Mouse (Mus musculus) megakaryocyte progenitor cell, adult 5-6 weeks (primary cell): ENCODE results near the gene Tmcc3. TPM values are rescaled to one million over a fixed set of nuclear protein-coding genes. Genes with fewer than 3 reads are reported as not detected.

ENCODE experiments used
- ATAC-seq: replicated peaks from 2 replicates; pipeline ENCODE4 v1.8.0; 2016; ENCODE audit warnings: mild to moderate bottlenecking, moderate TSS enrichment, inconsistent platforms; ENCODE audit not compliant: poor library complexity
- total RNA-seq, 2 experiments: library from RNA; stranded (forward) in 1 of 2; stranded (reverse) in 1 of 2; fragments of 157-497, 149-512 nt in 1 of 2; fragments of 200-1000 nt in 1 of 2; gene quantifications; 2 replicates each; pipeline versions ENCODE4 v1.2.3 to v1.2.4; 2015 to 2017

Gene Tmcc3
- total RNA-seq, 2 experiments from 2014 or later: 0.49 TPM; not detected in 1

GRCm38 (mm10) chr10:94462386-94463064 lies 150.8 kb downstream of the Tmcc3 start:
- no peak for ATAC-seq

DNA sequence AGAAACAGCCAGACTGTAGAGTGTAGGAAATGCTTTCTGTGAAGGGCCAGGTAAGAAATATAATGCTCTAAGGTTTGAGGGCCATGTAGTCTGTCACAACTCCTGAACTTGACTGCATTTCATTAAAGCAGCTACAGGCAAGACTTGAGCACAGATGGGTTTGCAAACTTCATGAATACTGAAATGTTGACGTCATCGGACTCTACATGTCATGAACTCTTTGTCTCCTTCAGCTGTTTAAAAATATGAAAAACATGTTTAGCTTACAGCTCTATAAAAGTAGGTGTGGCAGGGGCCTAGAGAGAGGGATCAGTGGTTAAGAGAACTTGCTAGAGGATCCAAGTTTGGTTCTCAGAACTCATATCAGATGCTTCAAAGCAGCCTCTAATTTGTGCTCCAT lies 151.7 kb downstream of the Tmcc3 start:
- no peak for ATAC-seq

- no peak for ATAC-seq
Measured at GRCm38 (mm10) chr10:94465646-94466045, 153.9 kb downstream of the Tmcc3 start.

- no peak for ATAC-seq
Measured at GRCm38 (mm10) chr10:94466313-94466712, 154.6 kb downstream of the Tmcc3 start.

GRCm38 (mm10) chr10:94471487-94471886 lies 159.7 kb downstream of the Tmcc3 start:
- no peak for ATAC-seq

GRCm38 (mm10) chr10:94473501-94473900 lies 161.8 kb downstream of the Tmcc3 start:
- ATAC-seq: no peak

- ATAC-seq: no peak
Measured at GRCm38 (mm10) chr10:94474185-94474584, 162.4 kb downstream of the Tmcc3 start.

GRCm38 (mm10) chr10:94477366-94478225 lies 165.8 kb downstream of the Tmcc3 start:
- ATAC-seq: no peak

- no peak for ATAC-seq
Measured at GRCm38 (mm10) chr10:94479646-94480045, 167.9 kb downstream of the Tmcc3 start.

- ATAC-seq: no peak
Measured at GRCm38 (mm10) chr10:94480380-94481101, 168.8 kb downstream of the Tmcc3 start.

DNA sequence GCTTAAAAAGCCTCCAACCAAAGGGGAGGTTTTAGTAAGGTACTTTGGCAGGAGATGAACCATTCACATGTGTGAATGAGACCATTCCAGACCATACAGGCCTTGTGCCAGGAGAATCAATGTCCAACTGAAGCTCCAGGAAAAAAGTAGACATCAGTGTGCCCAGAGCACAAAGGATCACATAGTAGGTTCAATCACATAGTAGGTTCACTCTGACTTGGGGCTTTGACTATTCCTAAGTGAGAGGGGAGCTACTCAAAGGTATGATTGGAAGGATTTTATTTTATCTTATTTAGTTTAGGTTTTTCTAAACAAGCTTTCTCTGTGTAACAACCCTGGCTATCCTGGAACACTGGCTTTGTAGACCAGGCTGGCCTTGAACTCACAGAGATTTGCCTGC lies 169.9 kb downstream of the Tmcc3 start:
- no peak for ATAC-seq

DNA sequence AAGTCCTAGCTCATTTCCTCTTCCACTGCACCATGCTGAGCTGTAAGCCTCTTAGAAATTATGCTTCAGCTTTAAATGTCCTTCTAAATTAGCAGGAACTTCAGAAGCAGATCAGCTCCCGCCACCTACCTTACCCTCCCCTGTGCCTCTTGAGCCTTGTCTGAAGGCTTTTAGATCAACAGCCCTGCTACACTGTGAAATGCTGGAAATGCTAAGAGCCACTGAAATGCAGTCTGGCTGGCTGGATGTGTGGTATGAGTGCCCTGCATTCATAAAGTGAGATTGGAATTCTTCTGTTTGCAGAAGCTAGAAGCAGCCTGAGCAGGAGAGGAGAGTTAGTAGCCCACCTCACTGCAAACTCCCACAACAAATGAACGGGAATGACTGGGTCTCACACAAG lies 174.4 kb downstream of the Tmcc3 start:
- ATAC-seq: no peak

- ATAC-seq: no peak
Measured at GRCm38 (mm10) chr10:94489509-94489908, 177.8 kb downstream of the Tmcc3 start.

DNA sequence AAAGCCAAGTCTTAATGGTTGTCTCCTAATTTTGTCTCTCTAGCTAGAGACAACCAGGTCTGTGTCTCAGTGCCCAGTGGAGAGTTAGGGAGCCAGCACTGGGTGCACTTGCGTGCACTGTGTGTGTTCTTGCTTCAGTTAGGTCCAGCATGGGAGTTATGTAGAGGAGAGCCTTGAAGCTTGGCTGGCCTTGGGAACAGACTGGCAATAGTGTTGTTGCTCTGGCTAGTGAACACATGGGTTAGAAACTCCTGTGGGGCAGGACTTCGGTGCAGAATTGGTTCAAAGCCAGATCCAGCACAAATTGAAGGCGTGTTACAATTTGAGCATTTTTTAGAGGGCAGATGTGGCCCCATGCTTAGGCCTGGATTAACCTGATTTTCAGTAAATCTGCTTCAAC lies 179.3 kb downstream of the Tmcc3 start:
- no peak for ATAC-seq

- ATAC-seq: no peak
Measured at GRCm38 (mm10) chr10:94494403-94494846, 182.7 kb downstream of the Tmcc3 start.

DNA sequence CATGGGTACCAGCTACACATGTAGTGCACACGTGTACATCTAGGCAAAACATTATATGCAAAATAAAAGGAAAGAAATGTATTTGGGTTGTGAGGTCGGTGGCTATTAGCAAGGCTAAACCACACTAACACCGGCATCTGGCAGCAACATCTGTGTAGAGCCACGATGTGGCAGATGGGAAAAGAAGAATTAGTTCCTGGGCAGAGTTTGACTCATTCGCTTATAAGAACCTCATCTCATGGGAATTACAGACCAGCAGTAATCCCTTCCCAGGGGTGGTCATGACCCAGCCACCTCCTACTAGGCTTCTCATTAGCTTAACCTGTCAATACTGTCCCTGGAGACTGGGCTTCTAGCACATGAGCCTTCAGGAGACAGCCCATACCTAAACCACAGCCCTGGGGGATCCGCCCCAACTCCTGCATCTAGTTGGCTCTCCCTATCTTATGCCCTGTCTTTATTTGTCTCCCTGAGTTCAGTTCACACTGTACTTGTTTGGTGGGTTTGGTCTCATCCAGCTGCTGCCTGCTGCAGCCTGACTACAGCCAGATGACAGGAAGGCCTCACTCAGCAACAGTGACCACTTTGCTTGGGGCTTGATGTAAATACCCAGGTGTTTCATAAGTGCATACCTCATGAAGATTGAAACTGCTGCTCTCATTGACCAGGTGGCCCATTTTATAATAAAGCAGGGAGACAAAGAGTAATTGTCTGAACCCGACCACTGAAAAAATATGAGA lies 183.9 kb downstream of the Tmcc3 start:
- no peak for ATAC-seq

DNA sequence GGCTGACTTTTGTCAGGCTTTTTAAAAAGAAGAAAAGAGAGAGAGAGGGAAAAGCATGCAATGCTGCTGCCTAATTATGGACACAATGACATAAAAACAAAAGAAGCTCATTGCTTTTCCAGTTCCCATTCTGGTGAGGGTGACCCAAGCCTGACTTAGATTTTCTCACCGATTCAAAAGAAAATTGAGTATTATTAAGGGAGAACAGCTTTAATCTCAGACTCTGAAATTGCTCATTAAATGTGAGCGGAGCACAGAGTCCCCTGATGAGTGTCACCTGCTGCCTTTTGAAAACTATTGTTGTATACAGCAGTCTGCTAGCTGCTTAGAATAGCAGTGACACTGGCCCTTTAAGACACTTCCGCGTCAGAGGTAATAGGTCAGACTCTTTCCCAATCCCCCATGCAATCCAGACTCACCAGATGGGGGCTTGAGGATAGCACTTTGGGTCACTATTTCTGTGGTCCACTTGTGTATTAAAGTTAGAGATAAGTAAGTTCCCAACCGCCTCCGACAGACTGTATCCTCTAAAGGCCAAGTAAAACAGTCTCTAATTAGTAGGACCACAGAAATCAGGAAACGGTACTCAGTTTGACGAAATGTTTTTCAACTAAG lies 185.2 kb downstream of the Tmcc3 start:
- no peak for ATAC-seq

- no peak for ATAC-seq
Measured at GRCm38 (mm10) chr10:94500210-94500876, 188.6 kb downstream of the Tmcc3 start.

DNA sequence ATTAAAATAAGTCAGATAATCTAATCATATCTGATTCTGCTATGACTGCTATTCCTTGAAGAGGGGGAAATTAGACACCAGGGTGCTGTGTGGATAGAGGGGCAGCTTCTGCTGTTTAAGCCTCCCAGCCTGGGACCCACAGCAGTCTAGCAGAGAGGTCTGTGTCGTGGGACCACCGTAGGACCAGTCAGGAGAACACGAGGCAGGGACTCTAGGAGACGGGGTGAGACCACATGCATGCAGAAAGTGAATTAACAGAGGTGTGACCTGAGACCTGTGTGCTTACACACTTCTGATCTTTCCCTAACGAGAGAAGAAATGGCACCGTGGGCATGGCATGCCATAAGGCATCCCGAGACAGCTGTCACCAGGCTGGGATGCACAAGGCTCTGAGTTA lies 189.1 kb downstream of the Tmcc3 start:
- no peak for ATAC-seq

DNA sequence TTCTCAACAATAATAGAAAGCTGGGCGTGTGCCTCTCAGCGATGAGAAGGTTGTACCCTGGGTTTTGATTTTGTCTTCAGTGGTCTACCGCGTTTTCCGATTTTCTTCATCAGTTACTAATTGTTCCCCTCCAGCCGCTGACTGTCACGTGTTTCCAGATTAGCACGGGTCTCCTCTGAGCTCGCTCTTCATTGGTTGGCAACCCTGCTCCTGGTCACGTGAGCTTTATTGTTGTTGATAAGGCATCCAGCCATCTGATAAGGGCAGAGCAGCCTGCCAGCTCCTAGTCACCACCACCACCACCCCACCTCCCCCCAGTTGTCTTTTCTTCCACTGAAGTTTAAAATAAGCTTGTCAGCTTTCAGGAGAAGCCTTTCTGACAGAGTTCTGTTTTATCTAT lies 190.0 kb downstream of the Tmcc3 start:
- ATAC-seq: no peak
